Mouse (Mus musculus): ENCODE measurements around the gene Recql5.

Gene Recql5

DNA sequence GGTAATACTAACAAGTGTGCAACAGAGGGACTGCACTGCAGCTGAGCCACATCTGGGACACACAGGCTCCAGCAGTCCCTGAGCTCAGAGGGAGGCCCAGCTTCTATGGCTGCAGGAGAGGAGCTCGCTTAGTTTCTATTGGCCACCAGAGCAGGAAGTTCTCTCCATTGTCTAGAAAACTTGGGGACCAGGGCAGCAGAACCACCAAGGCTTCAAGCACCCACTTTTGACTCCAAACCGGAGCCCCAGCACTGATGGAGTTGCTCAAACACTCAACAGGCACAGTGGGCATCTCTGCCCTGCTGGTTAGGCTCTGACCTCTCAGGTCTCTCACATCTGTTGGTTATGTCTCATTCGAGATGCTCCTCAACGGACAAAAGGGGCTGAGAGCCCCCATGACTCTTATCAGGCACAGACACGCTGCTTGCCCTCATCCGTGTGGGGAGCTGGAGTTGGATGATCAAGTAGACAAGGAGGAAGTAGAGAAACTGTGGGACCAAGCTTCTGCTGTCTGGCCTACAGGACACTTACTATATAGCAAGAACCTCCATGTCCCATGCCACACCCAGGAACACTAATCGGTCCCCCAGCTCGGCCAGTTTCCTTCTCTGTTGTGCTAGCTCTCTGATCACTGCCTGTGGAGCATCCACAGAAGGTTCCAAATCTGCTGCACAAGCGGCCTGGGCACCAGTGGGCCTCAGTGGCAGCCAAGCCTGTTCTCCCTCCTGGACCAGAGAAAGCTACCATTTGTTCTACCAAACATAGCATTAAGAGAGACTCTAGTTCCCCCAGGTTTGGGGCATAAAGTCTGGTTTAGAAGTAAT, 31.7 kb downstream of the Recql5 start:
- no peak for DNase-seq (ENCODE audit: low spot score in 2 of 2)

DNA sequence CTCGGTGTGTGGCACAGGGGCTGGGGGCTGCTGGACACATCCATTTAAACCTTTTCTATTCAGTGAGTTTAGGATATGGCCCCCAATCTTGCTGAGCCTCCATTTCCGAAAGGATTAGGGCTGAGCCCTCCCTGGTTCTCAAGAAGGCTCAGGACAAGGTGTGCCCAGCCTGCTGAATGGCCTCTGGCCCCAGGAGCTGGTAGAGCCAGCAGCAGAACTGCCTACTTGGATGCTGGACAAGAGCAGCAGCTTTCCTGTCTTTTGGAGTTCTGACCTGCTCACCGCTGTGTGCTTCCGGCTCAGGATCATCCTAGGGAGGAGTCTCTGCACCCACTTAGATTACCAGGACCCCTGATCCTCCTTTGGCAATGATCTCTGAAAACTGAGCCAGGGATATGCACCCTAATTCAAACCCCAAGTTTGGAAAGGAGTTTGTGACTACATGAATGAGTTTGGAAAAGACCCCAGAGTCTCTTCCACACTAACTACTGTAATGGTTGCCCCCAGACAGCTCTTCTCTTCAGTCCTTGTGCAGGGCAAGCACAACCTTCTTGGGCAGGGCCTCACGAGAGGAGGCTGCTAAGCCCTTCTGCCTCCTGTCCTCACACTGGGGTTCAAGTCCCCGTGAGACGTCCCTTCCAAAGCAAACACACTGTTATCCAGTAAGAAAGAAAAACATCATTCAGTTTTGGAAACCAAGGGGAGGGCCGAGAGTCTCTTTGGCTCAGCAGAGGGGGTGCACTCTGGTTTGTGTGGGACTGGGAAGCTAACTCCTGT, 32.5 kb downstream of the Recql5 start:
- DNase-seq (ENCODE audit: low spot score in 2 of 2) = no peak

DNA sequence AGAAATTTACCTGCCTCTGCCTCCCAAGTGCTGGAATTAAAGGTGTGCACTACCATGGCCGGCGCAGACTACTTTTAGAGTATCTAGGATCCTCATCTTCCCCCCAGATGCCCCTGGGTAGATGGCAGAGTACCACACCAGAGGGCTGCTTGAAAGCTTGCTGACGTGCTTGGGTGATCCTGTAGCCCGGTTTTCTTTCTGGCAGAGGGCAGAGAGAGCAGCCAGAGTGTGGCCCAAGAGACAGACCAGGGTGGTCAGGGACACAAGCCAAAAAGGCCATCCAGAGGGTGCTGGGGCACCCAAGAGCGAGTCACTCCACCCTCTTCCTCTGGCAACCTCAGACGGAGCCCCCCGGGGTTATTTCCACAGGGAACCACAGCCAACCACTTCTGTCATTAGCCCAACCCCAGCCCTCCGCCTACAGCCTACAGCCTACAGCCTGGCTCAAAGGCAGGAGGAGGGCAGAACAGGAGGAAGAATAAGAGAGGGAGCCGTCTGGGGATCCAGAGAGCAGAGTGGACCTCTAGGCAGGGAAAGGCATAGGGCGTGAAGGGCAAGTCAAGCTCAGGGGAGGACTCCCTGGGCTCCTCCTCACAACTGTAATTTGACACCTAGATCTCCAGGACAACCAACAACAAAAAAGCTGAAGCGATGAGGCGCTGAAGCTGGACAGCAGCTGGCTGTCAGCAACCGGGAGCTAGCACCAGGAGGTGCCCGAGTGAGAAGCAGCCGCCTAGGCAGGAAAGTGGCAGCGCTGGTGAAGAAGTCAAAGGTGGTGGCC, 33.6 kb downstream of the Recql5 start, which contains the start of gene Smim5:
Smim5 (plus strand) TSS at position 481 of the 781 bp plus-strand sequence.
- no peak for DNase-seq (ENCODE audit: low spot score in 2 of 2)

DNA sequence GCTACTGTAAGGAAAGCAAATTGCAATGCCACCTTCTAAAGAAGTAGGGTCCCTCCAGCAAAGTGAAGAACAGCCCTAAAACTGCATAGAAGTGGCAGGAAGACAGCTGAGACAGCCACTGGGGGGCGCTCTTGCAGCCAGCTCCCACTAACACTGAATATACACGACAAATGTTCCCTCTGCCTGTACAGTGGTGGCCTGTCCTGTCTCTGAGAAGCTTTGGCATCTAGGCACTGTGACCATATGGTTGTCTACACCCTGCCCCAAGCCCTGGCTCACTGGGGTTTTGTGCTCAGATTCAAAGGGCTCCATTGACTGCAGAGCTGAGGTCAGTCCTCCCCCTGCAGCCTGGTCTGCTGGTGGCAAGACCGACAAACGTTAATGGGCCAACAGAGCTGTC, 34.4 kb downstream of the Recql5 start:
- DNase-seq (ENCODE audit: low spot score in 2 of 2) = peak; percentile 36 to 63

DNA sequence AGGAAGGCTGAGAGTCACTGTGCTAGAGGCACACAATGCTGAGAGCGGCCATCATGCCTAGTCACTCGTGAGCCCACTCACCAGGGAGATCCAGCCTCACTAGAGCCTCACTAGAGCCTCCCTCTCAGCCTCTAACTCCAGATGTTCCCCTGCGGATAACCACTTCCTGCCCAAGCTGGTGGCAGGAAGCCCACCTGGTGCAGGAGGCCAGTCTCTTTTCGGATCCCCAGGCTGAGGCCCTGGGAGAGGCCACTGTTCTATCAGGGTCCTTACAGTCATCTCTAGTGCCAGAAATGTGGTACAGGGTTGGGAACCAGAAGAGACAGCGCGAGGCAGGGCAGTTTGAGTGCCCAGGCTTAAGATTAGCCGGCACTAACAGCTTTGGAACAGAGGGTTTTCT, 34.8 kb downstream of the Recql5 start:
- no peak for DNase-seq (ENCODE audit: low spot score in 2 of 2)

DNA sequence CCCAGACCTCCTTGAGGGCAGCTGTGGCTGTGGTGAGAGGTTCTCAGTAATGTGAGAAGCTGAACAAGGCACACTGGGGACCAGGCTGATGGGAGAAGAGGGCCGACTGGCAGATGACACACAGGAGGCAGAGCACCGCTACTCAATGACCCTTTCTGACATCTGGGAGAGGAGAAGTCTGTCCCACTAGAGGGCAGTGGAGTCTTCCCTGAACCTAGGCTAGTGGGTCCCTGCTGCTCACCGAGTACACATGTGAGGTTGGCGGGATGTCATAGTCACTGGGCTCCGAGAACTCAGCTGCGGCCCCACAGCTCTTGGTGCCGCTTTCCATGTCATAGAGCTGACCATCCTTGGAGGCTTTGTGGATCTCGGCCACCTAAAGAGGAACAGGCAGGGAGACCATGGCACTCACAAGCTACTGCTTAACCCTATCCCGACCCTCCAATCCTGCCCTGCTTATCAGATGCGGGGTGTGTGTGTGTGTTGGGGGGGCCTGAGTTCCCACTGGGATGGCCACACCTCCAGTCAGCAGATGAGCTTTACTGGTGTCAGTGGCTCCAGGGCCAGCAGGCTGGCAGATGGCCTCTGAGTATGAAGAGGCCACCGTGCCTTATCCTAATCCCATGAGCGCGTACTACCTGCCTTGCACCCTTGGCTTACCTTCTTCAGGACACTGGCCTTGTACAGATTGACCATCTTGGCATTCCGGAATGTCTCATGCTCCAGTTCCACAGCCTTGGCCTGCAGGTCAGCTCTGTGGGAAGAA, 38.3 kb downstream of the Recql5 start:
- no peak for DNase-seq (ENCODE audit: low spot score in 2 of 2)

DNA sequence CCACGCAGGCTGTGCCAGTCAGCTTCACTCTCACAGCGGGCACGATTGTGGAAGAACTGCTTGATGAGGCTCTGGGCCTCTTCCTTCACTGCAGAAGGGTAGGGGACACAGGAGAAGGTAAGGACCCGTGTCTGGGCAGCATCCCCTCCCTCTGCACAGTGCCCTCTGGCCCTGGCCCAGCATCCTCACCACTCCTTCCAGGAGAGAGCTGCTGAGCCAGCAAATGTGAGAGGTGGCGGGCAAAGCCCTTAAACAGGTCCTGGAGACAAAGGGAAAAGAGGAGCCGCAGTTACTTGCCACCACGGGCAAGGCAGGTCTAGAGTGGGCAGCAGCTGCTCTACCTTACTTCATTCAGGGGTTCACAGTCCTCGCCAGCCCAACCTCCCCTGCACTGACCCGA, 40.2 kb downstream of the Recql5 start:
- no peak for DNase-seq (ENCODE audit: low spot score in 2 of 2)

DNA sequence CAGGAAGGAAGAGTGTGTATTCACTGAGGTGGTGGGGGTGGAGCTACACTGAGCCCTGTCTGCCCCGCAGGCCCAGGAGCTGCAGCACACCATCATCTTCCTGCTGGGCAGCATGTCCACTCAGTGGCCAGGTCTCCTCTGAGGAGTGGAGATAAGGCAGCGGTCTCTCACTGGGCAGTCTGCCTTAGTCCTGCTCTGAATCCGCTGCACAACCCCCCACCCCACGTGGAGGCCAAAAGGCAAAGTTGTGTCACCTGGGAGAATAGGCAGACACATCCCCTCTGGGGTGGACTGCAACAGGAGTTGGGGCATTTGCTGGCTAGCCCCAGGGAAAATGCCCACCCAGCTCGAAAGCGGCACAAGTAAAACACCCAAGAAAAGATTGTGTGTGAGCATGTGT, 41.1 kb downstream of the Recql5 start:
- no peak for DNase-seq (ENCODE audit: low spot score in 2 of 2)

DNA sequence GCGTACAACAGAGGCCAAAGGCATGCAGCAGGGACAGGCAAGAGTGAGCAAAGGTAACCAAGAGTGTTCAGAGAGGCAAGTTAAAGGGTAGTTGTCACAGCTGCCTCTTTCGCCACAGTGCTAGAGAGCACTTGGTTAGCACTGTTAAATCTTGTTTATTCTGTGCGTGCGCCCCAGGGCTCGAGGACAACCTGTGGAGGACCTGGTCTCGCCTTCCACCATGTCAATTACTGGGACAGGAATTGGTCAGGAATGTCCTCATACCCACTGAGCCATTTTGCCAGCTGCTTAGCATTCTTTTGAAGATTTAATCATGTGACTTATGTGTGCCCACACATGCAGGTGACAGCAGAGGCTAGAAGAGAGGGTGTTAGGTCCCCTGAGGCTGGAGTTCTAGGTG, 44.1 kb downstream of the Recql5 start:
- DNase-seq (ENCODE audit: low spot score in 2 of 2) = no peak

DNA sequence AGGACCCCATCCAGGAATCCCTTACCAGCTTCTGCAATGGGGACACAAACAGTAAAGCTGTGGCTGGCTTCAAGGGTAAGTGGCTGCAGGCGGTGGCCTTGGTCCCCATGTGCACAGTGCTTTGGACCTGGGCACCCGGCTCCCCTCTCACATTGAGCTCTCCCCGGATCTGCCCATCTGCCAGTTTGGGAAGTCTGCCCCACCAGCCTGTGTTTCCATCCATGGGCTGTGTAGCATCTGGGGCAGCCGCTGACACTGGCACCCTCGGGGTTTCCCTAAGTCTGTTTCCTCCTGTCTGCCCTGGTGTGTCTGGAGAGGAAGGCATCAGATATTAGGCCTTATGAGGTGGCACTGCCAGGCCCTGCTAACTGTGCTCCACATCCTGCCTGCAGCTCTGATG, 45.3 kb downstream of the Recql5 start:
- no peak for DNase-seq (ENCODE audit: low spot score in 2 of 2)

DNA sequence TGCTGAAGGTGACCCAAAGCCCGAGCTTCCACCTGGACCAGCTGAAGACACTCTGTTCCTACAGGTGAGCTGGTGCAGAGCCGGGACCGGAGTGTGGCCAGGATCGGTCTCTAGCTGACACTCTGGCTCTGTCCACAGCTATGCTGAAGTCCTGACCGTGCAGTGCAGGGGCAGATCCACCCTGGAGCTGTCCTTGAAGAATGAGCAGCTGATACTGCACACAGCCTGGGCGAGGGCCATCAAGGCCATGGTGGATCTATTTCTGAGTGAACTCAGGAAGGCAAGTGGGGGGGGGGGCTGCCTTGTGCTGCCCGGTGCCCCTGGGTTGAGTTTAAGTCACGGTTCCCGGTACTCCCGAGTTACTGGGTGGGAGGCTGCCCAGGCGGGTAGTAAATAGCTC, 46.8 kb downstream of the Recql5 start:
- no peak for DNase-seq (ENCODE audit: low spot score in 2 of 2)

DNA sequence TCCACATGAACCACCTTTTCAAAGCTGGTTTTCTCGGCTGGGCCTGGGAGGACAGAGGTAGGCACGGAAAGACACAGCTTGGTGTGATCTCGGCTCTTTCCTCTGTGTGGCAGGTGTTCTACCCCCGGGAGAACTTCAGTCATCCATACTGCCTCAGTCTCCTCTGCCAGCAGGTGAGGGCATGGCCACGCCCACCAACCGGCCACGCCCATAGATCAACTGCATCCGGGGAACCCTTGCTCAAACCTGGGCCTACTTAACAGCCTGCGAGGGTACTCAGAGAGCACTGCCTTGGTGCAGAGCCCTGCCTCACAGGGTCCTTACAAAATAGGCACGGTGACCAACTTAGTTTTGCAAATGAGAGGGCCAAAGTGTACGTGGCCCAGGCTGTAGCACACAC, 48.0 kb downstream of the Recql5 start:
- DNase-seq (ENCODE audit: low spot score in 2 of 2) = no peak

DNA sequence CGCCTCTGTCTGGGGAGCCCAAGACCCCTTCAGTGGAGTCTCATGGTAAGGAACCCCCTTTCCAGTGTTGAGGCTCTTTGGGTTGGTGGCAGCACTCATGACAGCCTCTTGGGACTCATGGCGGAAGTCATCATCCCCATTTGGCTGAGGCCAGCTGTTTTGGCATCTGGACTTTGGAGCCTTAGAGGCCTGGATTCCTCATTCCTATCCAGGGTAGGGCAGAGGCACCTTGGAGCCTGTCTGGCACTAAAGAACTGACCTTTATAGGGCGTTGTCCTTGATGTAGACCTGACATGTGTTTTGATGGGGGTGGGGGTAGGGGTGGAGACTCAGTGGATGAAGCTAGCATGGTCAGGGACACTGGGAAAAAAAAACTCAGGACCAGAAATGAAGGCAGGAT, 48.9 kb downstream of the Recql5 start:
- no peak for DNase-seq (ENCODE audit: low spot score in 2 of 2)

DNA sequence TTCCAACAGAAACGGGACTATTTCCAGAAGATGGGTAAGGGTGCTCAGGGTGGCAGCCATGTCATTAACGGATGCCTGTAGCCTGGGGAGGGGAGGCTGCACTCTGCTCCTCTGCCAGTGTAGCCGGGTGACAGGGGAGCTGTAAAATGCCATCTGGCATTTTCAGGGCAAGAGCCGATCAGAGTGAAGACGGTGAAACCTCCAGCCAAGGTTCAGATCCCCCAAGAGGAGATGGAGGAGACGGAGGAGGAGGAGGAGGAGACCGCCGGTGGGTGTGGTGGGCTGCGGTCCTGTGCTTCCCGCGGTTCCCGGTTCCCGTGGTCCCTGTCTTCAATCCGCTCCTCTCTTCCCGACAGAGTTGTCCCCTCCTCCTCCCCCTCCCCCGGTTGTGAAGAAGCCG, 50.0 kb downstream of the Recql5 start:
- no peak for DNase-seq (ENCODE audit: low spot score in 2 of 2)

DNA sequence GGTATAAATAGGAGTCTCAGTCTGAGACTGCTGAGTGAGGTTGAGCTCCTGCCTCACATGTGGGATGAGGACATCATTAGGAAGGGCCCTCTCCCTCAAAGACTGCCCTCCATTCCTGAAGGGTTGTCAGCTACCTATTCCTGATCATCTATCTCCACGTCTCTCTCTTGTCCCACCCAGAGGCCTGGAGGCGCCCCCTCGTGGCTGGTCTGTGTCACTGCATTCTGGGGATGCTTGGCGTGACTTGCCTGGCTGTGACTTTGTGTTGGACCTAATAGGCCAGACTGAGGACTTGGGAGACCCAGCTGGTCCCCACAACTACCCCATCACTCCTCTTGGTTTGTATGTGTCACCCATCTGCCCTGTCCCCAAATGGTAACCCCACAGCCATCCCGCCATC, 52.3 kb downstream of the Recql5 start:
- DNase-seq (ENCODE audit: low spot score in 2 of 2) = peak in 1 of 2 experiments; percentile 53

DNA sequence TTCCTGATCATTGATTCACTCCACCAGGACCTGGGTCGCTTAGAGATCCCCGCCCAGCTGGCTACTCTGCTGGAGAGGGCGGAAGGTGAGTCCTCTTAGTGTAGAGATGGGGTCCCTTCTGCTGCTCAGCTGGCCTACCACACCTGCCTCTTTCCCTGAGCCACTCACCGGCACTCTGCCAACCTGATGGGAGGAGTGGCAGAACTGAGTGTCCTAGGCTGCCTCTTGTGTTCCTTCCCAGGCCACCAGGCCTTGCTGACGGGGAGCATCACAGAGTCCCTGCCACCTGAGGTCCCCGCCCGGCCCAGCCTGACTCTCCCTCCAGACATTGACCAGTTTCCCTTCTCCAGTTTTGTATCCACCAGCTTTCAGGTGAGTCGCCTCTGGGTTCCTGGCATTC, 55.2 kb downstream of the Recql5 start:
- DNase-seq (ENCODE audit: low spot score in 2 of 2) = no peak

DNA sequence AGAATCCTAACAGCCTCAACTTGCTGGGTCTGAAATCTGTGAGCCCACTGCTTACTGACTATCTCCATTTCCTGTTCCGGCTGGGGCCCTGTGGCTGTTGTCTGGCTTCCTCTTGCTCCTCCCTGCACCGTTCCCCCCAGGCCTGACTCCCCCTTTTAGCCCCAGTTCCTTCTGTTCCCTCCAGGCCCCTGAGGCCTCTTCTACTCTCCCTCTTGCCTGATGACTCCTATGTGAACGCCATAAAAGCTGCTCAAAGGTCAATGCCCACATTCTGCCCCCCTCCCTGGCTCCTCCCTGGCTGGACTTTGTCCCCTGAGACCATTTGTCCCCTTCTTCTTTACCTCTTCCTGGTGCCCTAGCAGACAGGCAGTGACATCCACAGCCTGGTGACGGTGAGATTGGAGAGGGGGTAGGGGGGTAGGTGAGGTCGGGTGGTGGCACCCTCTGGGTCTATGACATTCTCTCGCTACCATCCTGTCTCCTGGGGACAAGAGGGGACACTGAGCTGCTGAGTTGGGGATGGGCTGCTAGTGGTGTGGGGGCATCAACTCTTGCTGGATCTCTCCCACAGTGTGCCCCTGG, 56.0 kb downstream of the Recql5 start:
- no peak for DNase-seq (ENCODE audit: low spot score in 2 of 2)

DNA sequence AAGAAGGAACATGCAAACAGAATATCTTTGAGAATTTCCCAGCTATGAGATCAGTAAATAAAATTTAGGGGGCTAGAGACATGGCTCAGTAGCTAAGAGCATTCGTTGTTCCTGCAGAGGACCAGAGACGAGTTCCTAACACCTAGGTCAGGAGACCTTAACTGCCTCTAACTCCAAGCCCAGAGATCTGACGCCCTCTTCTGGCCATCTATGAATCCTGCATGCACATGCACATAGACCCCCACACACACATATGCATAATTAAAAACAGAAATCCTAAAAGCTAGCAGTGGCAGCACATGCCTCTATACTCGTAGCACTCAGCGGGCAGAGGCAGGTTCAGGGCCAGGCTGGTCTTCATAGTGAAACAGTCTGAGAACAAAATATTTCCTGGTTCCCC, 56.8 kb downstream of the Recql5 start:
- DNase-seq (ENCODE audit: low spot score in 2 of 2) = no peak

DNA sequence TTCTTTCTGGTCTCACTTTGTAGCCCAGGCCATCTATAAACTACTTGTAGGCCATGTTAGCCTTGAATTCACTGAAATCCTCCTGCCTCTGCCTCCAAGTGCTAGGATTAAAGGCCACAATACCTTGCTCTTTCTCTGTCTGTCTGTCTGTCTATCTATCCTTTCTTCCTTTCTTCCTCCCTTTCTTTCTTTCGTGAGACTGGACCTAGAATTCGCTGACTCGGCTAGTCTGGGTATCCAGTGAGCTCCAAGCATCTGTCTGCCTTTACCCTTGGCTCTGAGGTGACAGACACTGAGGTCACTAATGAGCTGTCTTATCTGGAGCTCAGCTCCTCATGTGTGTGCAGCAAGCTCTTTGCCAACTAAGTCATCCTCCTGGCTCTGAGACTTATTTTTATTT, 57.3 kb downstream of the Recql5 start:
- DNase-seq (ENCODE audit: low spot score in 2 of 2) = no peak

DNA sequence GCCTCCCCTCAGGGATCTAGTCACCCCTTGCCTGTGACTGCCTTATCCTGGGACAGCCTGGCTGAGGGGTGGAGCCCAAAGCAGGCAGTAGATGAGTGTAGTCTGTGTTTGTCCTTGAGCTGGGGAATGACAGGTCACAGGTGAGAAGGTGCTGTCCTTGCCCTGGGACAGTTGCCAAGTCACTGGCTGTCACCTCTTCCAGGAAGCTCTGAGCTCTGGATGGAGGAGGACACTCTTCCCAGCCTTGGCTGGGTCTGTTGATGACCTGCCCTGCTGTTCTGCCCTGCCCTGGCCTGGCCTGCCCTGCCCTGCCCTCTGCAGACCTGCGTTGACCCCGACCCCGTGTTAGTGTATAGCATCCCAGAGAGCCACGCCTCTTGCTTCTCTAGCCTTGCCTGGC, 60.8 kb downstream of the Recql5 start:
- DNase-seq (ENCODE audit: low spot score in 2 of 2) = no peak

DNA sequence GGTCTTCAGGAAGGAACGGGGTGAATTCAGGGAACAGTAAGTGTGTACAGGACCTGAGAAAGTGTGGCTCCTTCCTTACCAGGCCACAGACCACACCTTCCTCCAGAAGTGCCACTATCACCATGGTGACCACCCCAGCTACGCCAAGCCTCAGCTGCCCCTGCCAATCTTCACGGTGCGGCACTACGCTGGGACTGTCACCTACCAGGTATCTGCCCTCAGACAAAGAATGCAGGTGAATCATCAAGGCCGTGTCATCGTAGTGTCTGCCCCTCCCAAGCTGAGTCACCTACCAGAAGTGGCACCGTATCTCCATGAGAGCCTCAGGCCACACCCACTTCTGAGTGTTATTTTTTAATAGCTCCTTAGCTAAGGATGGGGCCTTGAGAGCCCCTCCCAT, 63.9 kb downstream of the Recql5 start:
- DNase-seq (ENCODE audit: low spot score in 2 of 2) = peak; percentile 41 to 46
